Mouse (Mus musculus) megakaryocyte, adult 5-6 weeks (primary cell): ENCODE data around the gene Cat. TPM values are rescaled to one million over a fixed set of nuclear protein-coding genes. Genes with fewer than 3 reads are reported as not detected.

ENCODE experiments used
- ATAC-seq: 2 replicates; pipeline ENCODE4 v1.8.0; 2016; ENCODE audit warnings: mild to moderate bottlenecking, inconsistent platforms; ENCODE audit not compliant: poor library complexity, severe bottlenecking
- total RNA-seq, 2 experiments: library from RNA; stranded (forward) in 1 of 2; stranded (reverse) in 1 of 2; fragments of 153-499, 151-499 nt in 1 of 2; fragments of 221-1000, 200-1000 nt in 1 of 2; gene quantifications; 2 replicates each; pipeline versions ENCODE4 v1.2.3 to v1.2.4; 2015 to 2017

Gene Cat
- total RNA-seq, 2 experiments from 2014 or later = 42.0 to 125 TPM

GRCm38 (mm10) chr2:103439710-103440109 lies 45.2 kb downstream of the Cat start:
- ATAC-seq = peak; percentile 74

DNA sequence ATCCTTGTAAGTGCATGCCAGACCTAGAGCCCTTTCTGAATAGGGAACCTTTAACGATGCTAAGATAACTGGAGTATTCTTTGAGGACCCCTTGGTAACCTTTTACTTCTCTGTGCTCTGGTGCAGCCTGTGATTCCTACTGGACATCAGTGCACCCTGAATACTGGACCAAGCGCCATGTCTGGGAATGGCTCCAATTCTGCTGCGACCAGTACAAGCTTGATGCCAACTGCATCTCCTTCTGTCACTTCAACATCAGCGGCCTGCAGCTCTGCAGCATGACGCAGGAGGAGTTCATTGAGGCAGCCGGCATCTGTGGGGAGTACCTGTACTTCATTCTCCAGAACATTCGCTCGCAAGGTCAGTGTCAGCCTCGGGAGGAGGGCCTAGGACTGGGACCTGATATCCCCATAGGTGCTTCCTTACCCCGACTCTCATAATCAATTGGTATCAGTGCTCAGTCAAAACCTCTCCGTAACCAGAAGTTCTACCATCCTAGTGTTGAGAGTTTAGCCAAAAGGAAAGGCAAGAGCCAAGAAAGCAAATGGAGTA lies 45.8 kb downstream of the Cat start:
- ATAC-seq = no peak

- no peak for ATAC-seq
Measured at GRCm38 (mm10) chr2:103436534-103436933, 48.4 kb downstream of the Cat start.

DNA sequence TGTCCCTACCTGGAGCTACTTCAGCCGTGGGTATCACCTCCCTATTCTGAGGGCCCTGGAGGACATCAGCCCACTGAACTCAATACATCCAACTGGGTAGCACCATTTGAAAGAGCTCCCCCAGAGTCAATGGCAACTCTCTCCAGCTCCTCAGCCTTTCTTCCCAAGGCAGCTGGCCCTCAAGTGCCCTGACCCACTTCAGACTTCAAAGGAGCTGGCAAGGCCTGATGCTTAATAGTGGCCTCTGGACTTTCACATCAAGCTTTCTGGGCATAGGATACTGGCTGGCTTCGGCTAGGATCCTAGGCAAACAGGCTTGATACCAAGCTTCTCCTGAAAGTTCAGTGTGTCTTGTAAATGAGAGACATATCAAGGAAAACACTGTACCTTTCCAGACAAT lies 49.9 kb downstream of the Cat start:
- ATAC-seq = no peak

DNA sequence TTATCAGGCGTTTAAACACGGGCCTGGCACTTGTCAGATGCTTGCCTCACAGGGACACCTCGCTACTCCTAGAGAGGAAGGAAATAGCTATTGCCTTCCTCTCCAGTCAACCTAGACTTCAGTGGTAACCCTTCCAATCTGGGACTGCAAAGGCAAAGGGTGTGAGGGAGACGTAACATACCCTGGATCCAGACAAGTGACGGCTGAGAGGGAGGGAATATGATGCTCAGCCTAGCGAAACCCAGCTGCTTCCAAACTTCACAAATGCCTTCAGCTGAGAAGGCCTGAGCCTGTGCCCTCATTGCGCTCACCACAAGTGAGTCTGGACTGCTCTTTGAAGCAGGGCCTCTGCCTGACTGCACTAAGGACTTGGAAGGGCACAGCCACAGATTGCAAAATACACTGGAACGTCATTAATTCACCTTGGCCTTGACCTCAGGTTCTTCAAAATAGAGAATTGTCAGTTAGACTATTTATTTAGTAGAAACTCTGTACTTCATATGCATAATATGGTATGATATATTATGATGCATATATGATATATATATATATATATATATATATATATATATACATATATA lies 52.2 kb downstream of the Cat start:
- ATAC-seq = no peak

DNA sequence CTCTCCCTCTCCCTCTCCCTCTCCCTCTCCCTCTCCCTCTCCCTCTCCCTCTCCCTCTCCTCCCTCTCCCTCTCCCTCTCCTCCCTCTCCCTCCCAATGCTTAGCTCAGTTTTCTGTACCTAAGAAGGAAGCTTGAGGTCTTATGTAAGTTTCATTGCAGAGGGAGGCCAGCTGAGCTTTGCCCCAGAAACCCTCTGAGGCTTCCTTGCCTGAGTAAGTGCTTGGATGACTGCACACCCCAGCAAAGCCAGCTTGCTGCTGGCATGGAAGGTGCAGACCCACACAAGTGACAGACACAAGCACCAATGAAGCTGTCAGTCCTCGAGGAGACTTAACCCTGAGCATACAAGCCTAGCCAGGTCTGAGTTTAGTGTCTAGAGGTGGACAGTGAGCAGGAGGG lies 54.2 kb downstream of the Cat start:
- no peak for ATAC-seq

GRCm38 (mm10) chr2:103428356-103428755 lies 56.6 kb downstream of the Cat start:
- ATAC-seq = no peak

DNA sequence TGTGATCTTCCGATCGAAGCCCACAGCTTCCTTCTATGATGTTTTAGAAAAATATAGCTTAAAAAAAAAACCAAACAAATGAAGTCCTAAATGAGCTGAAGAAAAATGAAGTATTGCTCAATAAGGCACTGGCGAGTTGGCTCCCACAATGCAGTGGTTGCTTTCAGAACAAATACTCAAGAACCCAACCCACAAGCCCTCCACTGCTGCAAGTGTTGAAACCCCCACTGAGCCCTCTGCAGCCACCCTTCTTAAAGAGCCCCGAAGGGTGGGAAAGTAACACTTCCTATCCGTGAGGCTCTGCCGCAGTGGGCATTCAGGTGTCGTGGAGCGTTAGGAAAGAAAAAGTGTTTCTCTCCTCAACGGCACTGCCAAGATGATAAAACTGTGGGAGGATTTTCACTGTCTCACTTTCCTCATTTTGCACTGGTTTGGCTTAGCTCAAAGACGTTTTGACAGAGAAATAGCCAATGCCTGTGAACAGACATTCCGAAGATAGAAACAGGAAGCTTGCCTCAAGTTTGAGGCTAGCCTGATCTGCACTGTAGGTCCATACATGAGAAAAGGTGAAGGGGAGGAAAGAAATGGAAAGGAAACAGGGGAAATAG lies 59.4 kb downstream of the Cat start:
- no peak for ATAC-seq

DNA sequence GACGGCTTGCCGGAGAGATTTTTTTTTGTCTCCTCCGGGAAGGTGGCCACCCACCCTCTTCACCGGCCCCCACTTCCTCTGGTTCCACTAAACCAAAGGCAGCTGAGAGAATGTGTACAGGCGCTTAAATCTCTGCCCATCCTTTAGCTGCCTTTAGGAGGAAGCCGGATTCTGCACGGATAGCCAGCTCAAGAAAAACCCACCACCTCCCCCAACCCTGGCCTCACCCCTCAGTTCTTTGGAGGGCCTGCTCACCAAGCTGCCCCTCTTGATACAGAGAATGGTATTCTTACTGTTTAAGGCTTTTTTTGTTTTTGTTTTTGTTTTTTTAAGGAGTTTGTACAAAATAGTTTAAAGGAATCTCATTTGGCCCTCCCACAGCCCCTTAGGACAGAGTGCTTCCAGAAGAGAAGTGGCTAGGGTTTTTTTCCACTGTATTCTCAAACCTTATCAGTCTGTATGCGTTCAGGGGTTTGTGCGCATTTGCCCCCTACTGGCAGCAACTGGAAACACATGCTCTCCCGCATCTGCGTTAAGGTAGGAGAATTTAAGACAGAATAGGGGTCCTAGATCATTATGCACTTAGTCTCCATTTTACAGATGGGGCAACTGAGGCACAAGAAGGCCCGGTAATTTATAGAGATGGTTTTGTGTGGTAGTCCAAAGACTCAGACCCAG lies 60.5 kb downstream of the Cat start:
- peak; percentile 77 for ATAC-seq

DNA sequence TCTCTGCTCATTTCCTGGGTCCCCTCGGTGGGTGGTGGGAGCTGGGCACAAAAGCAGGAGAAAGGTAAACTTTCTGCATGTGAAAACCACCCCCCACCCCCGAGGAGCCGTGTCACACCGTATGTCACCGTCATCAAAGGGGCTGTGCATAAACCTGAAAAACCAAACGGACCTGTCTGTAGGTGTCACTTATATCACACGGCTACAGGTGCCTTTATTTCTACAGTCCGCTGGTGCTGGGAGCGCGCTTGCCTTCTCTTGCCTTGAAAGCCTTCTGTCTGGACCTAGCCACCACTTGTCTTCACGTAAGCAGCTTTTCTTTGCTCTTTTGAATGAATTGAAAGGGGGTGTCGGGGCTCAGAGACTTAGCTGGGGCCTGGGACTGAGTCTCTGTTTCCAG lies 61.1 kb downstream of the Cat start:
- no peak for ATAC-seq

GRCm38 (mm10) chr2:103420650-103421507 lies 64.1 kb downstream of the Cat start:
- no peak for ATAC-seq

DNA sequence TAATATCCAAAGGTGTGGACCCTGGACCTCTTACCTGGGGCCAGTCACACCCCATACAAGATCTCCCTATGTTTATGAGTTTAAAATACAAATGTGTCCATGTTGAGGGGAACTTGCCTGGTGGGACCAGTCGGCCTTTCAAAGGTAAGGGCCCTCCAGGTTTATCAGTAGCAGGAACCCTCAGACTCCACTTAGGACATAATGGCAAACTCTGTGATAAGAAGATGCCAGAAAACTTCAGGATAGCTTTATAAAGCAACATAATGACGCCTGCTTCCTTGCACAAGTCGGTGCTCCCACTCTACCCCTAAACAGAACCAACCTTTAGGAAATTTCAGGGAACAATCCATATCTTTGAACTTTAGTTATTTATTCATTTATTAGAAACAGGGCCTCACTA lies 69.2 kb downstream of the Cat start:
- no peak for ATAC-seq

- ATAC-seq = no peak
Measured at GRCm38 (mm10) chr2:103413381-103413780, 71.6 kb downstream of the Cat start.

DNA sequence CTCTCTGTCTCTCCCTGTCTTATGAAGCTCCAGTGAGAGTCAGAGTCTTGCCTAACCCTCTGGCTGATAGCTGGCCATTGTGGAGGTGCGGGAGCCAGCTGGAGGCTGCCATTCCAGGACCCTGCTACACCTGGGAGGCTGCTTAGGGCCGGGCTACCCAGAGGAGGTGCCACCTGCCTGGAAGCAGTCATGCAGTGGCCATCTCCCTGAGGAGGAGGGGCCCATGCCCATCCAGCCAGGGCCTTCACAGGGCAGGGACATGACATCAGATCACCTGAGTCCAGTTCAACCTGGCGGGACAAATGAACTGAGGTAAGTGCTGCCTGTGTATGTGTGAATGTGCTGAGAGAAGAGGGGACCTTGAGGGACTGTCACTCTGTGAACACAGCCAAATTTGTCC lies 73.1 kb downstream of the Cat start:
- ATAC-seq = no peak

GRCm38 (mm10) chr2:103411348-103411747 lies 73.6 kb downstream of the Cat start, which contains the start of gene Elf5:
Gene Elf5, plus strand, starts transcription at chr2:103411688.
- ATAC-seq = no peak

DNA sequence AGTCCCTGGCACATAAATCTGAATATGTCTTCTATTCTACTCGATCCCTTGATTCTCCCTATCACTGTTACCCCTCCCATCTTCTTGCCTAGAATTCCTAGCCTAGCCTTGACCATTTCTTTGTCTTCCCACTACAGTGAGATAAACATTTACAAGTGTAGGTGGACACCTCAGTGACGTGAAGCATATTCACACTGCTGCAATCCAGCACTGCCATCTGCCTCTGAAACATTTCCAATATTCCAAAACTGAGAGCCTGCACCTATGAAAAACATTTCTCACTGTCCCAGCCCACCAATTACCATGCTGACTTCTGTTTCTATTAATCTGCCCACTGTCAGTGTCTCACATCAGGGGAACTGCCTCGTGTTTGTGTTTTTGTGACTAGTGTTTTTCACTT lies 78.7 kb downstream of the Cat start:
- ATAC-seq = no peak

Other genes starting within 250 kb of the Cat start
- gene Ehf, start 181.9 kb downstream of the Cat start, total RNA-seq (2015) = 0.09 TPM in 1 of 2 replicates, not detected in the other
- 0.18 and 0.73 TPM in 2 replicates for gene Ehf, start 181.9 kb downstream of the Cat start, total RNA-seq (2017)
- gene Elf5, start 73.5 kb downstream of the Cat start, total RNA-seq (2015) = 0.04 TPM in 1 of 2 replicates, not detected in the other
- gene Elf5, start 73.5 kb downstream of the Cat start, total RNA-seq (2017) = not detected in 2 replicates
- 3.8 TPM in 2 replicates for gene Abtb2, start 81.2 kb upstream of the Cat start, total RNA-seq (2015)
- gene Abtb2, start 81.2 kb upstream of the Cat start, total RNA-seq (2017) = 3.1 and 3.8 TPM in 2 replicates